Mouse (Mus musculus) thymus, postnatal 14 days (tissue): Measurements from ENCODE around the gene Krtcap2.

Experiments
- DNase-seq: peaks from one replicate; pipeline ENCODE4 v3.0.0; 2021

Gene Krtcap2

DNA sequence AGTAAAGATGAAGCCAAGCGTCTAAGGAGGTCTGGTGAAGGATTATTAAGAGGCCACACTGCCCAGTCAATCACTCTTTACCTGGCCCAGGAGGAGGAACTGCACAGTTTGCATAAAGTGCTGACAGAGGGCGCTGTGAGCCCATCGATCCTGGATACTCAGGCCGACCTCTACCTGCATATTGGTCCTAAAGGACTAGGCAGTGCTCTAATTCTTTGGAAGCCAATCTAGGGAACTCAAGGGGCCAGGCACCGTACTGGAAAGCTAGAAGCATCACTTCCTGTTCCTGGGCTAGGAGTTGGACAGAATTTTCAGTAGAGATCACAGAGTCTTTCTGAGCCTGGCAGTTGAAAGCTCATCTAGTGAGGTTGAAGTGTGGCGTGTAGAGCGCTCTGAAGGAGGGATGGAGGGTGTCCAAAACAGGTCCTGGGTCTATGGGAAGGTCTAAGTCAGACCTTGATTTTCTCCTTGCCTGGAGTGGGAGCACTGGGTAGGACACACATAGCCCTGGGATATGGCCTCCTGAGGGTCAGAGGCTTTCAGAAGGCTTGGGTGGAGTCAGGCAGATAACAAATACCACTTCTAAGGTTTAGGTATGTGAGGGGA is 4.8 kb downstream of the Krtcap2 start:
- DNase-seq, result peak; percentile 72

DNA sequence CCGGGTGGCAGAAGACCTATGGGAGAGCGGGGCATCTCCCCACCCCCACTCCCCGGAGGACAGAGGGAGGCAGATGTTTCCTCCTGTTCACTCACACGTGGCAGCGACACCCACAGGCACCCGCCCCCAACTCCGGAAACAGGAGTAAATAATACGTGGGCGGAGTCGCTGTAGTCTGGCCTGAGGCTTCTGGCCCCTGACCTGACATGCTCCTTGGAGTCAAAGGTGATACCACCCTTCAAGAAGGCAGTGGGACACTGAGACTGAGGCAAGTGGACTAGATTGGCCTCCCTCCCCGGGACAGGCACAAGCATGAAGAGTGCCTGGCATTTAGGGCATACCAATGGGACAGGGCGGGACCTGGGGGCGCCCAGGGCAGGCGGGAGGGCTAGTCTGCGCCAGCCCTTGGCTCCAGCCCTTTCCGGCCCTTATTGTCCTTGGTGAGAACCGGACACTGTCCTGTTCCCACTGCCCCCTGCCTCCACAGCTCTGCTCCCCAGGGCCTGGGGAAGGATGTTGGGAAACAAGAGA is 5.7 kb downstream of the Krtcap2 start:
- peak; percentile 85 for DNase-seq

DNA sequence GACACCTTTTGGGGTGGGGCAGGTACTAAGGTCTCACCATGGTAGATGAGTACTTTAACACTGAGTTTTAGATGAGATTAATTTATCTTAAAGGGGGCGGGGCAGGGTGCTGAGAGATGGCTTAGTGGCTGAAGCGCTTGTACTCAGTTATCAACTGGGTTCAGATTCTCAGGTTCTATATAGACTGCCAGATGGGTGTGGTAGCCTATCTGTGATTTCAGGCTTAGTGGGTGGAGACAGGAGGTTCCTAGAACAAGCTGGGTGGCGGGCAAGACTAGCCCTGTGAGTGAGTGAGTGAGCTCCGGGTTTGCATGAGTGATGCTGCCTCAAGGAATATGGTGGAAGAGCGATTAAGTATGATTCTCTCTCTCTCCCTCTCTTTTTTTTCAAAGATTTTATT is 9.2 kb downstream of the Krtcap2 start:
- no peak for DNase-seq

DNA sequence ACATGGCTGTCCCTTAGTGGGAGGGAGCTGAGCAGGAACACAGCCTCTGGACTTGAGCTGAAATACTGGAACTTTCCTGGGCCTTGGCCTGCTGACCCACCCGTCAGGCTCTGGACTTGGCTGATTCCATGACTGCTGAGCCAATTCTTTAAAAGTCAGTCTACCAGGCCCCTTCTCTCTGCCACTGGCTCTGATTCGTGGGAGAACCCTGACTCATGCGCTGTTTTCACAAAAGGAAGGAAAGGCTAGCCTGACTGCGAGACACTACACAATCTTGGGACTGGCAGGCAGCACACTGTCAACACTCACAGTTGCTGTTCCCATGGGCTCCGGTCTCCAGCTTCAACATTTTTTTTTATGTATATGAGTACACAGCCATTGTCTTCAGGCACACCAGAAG is 10.4 kb downstream of the Krtcap2 start:
- DNase-seq, result no peak

DNA sequence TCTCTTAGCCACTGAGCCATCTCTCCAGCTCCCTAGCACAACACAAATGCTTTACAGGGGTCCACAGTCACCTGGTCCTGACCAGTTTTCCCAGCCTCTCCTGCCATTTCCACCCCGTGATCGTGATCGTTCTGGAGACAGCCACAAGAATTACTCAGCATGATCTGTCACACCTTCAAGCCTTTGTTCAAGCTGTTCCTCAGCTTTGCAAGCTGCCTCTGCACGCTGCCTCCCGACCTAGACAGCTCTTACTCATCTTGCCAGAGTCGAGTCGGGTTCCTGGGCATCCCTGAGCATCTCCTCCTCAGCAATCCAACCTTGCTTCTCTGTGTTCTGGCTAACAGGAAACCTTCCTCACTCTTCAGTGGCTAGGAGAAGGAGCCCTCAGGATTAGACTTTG is 13.3 kb downstream of the Krtcap2 start, which contains the start of gene Dpm3:
Gene Dpm3, plus strand, starts transcription at position 283 of the 400 bp plus-strand sequence.
- no peak for DNase-seq

DNA sequence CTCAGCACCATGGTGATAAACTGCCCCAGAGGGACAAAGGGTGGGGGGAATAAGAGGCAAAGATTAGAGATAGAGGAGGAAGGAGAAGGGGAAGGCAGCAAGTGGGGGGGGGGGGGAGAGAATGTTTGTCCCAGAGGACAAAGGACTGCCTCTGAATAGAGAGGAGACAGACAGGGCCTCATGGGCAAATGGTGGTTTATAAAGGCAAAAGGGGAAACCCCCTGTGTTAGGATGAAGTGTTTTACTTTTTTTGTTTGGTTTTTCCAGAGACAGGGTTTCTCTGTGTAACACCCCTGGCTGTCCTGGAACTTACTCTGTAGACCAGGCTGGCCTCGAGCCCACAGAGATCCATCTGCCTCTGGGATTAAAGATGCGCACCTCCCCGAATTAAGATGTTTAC is 14.4 kb downstream of the Krtcap2 start:
- DNase-seq, result no peak

DNA sequence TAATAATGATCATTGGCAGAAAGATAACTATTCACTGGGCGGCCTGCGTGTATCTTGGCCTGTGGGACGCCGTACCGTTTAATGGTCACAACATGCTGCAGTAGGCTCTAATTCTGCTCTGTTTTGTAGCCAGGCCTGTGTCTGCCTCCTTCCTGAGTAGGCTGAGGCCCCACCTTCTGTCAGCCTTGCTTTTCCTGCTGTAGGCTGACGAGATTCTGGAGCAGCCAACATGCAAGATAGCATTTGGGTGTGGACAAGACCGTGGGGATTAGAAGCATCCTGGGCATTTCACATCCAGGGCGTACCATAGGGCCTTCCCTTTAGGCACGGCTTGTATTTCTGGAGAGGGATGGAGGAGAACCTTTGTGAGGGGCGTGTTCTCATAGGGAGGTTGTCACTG is 16.7 kb downstream of the Krtcap2 start:
- no peak for DNase-seq

DNA sequence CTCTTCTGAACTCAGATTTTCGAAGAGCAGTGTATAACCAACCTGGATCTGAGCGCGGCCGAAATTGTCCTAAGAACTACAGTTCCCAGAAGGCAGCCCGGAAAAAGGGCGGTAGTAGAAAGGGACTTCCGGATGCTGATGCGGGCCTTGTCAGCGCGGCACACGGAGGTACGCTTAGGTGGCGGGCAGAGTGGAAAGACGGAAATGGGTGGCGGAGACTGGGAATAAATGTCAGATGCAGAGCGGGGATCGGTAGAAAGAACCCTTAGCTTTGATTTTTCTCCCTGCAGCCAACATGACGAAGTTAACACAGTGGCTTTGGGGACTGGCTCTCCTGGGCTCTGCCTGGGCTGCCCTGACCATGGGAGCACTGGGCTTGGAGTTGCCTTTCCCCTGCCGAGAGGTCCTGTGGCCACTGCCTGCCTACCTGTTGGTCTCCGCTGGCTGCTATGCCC is 20.7 kb downstream of the Krtcap2 start:
- peak; percentile 84 for DNase-seq

DNA sequence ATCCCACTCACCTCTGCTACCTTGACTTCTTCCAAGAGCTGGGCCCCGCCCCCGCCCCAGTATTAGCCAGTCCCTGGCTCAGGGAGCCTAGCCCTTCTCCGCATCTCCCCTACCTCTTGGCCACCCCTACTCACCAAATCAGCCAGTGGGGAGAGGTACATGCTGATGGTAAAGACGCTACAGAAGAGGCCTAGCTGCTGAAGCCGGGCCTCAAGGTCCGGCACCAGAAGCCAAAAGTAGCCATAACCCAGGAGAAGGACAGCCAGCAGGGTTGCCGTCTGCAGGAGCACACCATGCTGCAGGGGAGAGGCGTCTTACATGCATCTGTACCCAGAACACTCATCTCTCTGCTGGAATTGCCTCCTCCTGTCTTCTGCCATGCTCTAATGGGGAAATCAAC is 23.1 kb downstream of the Krtcap2 start:
- no peak for DNase-seq

DNA sequence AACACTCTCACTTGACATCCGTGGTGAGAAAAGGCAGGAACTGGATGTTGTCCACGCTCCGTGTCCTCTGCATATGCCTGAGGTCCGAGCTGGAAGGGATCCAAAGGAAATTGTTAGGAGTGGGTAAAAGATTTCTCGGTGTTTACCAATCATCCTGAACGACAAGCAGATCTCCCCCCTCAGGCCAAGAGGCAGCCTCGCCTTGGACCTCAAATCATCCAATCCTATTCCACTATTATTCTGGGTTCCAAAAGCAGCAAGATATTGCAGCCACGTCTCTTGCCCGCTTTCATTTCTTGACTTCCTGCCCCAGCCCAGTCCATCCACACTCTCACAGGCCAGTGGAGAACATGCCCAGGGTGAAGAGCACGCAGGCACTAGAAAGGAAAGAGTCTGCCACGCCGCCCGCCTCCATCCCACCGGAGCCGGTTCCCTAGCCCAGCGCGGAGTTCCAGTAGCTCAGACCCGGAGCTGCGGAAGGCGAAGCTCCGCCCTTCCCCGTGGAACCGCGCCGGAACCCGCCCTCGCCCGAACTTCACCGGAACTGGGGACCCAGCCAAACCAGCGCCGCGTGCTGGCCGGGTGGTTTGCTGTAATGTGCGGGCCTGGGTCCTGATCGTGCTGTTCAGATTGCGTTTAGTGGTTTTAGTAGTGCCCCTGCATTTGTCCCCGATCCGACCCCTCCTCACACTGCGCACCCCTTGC is 24.4 kb downstream of the Krtcap2 start, which contains the start of gene Slc50a1:
Gene Slc50a1, minus strand, starts transcription at position 520 of the 705 bp plus-strand sequence.
- peak; percentile 88 for DNase-seq

DNA sequence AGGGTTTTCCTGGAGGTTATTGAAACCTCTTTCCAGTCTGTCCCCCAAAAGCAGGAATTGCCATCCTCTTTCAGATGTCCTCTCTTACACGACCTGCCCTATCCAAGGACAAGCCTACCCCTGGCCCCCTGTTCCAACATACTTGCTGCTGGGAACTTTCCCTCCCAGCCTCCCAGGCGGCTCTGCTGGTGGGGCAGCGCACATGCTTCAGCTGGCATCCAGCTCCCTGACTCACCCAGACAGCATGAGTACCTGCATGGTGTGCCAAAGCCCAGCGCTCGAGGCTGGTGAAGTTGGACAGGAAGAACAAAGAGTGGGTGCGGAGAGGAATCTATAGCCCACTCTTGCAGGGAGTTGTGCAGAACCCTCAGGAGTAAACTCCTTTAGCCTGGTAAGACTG is 25.1 kb downstream of the Krtcap2 start:
- peak; percentile 23 for DNase-seq

DNA sequence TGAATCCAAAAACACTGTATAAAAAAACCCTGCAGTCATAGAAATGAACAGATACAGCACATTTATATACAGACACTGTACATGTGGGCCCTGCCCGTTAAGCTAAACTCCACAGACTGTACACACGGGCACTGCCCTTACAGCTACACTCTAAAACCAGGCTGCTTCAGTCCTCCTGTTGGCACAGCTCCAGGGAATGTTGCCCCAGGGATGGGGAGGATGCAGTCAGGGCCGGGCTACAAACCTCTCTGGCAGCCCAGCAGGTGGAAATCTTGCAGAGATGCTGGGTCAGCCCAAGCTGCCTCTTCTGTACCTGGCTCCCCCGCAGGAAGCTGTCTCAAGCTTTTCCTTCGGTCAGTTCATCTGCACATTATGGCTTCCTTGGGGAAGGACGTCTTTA is 26.0 kb downstream of the Krtcap2 start:
- no peak for DNase-seq

DNA sequence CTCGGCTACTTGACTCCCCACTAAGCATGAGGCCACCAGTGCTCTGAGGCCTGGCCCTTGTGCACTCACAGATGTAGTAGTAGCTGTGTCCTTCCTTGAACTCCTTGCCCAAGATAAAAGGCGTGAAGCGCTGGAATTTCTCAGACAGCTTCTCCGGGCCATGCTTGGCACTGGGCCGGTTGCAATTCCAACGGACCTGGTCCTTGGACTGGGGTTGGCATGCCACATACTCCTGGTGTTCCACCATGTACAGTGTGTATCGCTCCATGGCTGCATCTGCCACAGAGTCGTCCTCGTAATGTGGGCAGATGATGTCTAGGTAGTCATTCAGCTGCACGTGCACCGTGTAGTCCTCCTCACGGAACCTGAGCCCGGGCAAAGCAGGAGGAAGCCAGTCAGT is 30.3 kb downstream of the Krtcap2 start:
- DNase-seq, result no peak

DNA sequence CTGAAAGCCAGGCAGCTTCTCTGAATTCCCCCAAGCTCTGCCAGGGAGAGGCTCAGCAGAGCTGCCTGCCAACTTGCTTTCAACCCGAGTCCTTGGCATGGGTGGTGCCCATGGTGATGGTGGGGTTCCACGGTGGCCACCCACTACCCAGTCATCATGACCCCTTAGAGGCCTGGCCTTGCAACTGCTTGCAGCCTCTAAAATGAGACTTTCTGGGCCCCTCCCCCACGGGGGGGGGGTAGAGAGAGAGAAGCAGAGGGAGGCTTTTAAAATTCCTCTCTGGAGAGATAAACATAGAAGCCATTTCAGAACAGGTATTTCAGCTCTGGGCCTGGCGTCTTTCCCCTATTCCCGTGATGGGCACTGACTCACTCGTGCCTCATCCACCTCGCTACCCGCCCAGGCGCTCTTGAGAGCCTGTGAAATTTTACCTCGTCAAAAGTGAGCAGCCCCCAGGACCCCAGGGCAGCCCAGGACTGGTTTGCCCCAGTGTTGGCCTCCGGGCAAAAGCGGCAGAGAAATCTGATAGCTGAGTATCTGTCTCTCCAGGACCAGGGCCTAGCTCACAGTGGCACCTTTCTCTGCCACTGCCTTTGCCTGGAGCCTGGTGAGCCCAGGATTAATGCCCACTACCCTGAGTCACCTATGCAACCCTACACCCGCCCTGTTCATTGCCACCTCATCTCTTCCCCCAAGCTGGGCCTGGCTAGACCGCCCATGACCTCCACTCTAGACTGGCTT is 31.7 kb downstream of the Krtcap2 start:
- no peak for DNase-seq

DNA sequence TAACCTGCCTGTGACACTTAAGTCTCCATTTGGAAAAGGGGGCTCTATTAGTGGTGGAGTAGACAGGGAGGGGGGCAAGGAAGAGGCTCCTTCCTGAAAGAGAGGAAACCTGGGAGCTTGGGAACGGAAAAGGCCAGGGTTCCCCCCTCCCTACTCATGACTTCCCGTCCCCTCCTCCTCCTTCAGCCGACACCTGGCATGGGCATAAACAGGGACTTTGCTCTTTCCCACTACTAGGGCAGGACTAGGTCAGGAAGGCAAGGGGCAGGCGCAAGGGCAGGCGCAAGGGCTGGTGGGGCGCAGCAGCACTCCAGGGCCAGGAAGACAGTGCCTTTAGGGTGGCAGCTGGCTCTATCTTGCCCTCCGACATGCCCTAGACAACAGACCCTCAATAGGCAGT is 32.3 kb downstream of the Krtcap2 start:
- no peak for DNase-seq

DNA sequence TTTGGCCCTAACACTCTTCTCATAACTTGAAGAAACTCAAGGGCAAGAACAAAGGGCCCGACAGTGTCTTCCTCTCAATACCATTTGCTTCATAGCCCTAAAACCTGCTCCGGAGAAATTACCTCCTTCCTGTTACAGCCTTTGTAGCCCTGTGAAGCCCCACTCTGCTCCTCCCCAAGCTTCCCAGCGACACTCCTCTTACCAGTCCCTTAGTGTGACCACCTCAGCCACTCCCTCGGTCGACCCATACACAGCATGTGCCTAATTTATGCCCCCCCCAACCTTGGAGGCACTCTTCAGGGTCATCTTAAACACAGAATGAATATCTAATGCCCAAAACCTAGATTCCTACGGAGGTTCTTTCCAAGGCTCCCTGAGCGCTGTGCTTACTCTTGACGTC is 32.9 kb downstream of the Krtcap2 start:
- DNase-seq, result no peak

DNA sequence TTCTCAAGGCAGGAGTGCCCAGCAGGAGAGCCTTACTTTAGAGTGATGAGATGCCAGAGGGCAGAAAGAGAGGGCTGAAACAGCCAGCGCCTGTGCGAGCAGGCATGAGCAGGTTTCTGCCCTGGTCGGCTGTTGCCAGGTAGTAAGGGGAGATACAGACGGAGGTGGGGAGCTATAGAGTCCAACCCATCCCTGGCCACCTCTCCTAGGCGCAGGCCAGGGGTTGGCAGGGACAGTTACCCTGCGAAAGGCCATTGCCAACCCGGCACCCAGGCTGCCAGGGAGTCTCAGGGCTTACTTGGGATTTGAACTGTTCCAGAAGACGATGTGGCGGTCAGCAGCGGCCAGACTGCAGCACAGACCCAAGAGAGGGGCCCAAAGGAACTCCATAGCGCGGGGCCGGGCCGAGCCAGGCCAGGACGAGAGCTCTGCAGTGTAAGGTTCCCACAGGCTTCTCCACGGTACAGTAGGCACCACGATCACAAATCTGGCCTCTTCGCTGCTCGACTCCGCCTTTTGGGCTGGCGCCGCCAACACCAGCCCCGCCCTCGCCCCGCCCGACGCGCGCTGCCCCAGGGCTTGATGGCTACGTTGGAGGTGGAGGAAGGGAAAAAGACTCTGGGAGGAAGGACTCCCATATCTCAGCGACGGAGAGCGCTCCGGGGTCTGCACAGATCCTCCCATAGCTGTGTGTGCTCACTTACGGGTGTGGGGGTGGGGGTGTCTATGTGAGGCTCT is 33.6 kb downstream of the Krtcap2 start:
- DNase-seq, result peak; percentile 34

DNA sequence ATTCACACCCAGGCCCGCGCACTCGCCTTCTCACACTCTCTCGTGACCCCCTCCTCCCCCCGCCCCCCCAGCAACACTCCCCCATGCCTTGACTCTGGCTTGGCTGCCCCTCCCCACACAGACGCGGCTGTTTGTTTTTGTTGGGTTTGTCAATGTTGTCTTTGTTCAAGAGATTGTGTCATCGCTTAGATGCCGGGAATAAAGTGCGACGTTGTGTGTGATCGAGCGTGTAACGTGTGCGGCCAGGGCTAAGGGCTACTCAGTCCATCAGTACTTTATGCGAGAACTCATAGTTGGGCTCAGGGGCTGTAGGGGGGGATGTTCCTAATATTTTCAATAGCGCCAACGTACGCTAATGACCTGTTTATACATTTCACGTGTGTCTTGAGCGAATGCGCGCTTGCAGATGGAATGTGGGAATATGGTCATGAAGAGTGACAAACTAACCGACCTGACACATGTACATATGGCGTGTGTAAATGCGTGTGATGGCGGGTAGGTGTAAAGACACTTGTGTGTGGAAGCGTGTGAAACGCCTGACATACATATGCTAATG is 34.4 kb downstream of the Krtcap2 start:
- DNase-seq, result no peak

DNA sequence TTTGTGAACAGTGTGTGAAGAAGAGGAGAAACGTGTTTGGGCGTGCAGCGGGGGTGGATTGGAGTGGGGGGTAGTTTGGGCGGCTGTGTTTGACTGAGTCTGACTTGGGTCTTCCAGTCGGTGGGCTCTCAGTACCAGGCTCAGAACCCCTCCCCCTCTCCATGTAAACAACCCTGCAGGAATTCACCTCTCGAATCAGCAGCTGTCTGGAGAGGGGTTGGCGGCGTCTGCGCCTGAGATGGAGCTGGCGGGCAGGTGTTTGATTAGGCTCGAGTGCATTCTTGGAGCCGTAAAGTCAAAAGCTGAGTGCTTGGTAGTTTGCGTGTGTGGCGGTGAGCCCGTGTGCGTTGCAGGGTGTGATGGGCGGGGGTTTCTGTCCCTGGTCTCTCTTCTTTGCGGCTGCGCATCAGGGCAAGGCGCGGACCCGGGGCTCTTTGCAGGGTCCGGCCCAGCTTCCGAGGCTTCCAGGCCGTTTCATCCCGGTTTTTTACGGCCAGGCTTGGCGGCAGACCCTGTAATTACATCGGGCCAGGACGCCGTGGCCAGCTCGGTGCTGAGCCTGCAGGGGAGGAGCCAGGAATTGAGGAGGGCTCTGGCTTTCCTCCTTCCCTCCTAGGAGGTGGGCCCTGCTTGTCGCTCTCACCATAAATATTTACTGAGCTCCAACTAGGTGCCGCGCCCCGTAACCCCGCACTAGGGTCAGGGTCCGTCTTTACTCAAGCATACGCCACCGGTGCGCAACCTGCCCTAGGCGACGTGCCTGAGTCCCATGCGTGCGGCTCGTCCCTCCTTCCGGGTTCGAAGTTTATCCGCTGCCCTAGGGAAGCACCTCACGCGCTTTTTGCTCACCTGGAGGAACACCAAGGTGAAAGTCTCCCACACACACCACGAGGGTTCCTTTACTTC is 35.1 kb downstream of the Krtcap2 start, which contains the start of gene Efna1:
Gene Efna1, minus strand, starts transcription at position 537 of the 906 bp plus-strand sequence.
- peak; percentile 21 for DNase-seq

DNA sequence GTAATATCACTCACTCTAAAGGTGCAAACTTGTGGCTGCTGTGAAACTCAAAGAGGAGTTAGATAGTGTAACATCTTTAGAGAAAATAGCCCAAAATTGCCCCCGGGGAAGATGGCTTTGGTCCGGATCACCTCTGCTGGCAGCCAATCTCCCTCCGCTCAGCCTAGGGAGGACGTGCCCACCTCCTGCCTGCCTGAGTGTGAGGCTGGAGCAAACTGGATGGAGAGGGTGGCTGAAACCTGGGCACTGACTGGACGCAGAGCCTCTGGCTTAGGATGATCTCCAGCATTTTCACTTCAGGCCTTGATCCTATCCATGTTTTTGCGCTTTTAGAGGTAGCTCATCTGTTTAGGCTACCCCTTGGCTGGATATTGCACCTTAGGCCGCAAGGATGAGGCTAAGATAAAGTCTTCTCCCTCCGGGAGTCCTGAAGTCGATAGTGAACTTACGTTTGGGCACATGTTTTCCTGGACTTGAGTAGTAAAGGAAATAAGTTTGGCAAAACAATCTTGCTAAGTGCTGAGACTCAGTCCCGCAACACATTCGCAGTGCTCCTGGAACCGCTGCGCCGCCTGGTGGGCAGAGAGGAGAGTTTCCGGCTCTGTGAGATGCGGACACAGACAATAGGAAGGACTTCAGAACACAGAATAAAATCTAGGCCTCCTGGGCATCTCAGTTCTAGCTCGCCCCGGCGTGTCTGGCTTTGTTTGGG is 36.0 kb downstream of the Krtcap2 start:
- DNase-seq, result peak; percentile 85

DNA sequence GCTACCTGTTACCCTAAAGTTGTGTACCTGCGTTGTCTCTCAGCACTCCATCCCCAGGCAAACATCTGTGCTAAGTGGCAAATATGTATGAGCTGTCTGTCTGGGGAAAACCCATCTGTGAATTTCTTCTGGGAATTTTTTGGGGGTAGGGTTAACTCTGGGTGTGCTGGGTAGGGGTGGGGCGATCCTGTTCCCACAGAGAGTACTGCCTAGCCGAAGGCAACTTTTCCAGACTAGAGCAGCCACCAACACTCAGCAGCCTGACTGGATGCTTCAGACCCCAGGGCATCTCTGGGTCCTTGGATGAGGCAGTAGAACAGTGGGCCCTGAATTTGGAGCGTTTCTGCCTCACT is 36.5 kb downstream of the Krtcap2 start:
- no peak for DNase-seq
